Mouse (Mus musculus): Measurements from ENCODE around the gene Scube3.

Scube3 gene

DNA sequence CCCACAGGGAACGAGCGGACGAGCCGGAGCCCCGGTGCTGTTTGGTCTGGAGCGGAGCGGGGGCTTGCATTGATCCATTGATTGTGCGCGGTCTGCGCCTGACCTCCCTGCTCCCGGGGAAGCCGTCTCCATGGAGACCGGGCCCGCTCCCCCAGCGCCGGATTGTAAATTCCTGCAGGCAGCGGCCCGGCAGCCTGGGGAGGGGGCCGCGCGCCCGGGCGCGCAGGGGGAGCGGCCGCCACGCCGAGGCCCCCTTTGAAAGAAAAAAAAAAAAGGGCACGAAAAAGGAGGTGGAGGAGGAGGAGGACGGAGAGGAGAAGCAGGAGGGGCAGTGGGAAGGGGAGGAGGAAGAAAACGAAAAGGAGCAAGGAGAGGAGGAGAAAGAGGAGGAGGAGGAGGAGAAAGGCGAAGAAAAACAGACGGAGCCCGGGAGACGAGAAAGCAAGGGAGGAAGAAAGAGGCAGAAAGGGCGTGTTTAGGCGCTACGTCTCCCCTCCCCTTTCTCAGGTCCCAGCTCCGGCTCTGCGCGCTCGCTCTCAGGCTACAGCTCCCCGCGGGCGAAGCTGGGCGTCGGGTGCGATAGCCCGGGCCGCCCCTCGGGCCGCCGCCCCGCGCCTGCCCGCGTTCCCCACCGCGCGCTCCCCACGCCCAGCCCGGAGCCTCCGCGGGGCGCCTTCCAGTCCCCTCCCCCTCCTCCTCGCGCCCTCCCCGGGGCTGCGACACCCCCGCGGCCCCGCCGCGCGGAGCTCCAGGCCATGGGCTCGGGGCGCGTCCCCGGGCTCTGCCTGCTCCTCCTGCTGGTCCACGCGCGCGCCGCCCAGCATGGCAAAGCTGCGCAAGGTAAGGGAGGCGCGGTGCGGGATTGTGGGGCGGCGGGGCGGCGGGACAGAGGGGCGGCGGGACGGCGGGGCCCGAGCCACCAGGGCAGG is at the start of gene Scube3:
Scube3 (plus strand) TSS at position 371 of the 929 bp plus-strand sequence.
- in situ Hi-C loops (cut with MboI; ENCODE audit: low pct_unique_long_range_greater_than_20kb in 1 of 2, low sequenced_read_pairs in 2 of 2, unreplicated experiment in 1 of 2), result no loop called here

DNA sequence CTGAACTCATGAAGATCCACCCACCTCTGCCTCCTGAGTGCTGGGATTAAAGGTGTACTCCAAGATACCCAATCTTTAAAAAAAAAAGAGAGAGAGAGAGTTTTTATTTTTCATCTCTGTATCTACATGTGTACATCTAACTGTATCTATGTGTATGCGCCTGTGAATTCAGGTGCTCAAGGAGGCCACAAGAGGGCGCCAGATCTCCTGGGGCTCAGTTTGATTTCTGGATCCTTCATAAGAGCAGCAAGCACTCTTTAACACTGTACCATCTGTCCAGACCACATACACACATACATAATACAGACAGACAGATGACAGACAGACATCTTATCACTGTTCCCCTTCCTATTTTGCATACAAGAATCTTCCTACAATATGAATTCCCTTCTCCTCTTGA is 49.6 kb upstream of the Scube3 start:
- in situ Hi-C loops (cut with MboI; ENCODE audit: low pct_unique_long_range_greater_than_20kb in 1 of 2, low sequenced_read_pairs in 2 of 2, unreplicated experiment in 1 of 2), result loop anchor here in 1 of 2 experiments (5.0 kb wide), 1 partner anchor 215 kb away; no protein-coding TSS in a partner anchor

DNA sequence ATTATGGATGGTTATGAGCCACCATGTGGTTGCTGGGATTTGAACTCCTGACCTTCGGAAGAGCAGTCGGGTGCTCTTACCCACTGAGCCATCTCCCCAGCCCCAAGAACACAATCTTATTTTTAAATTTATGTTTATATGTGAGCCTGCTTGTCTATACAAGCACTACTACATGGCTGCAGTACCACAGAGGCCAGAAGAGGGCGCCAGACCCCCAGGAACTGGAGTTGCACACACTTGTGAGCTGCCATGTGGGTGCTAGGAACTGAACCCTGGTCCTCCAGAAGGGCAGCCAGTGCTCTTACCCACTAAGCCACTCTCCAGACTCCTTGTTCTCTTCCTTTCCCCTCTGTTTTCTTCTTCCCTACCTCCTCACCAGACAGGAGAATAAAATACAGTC is 48.1 kb upstream of the Scube3 start:
- in situ Hi-C loops (cut with MboI; ENCODE audit: low pct_unique_long_range_greater_than_20kb in 1 of 2, low sequenced_read_pairs in 2 of 2, unreplicated experiment in 1 of 2), result loop anchor here in 1 of 2 experiments (5.0 kb wide), 1 partner anchor 213 kb away; no protein-coding TSS in a partner anchor

- in situ Hi-C loops (cut with MboI; ENCODE audit: low pct_unique_long_range_greater_than_20kb in 1 of 2, low sequenced_read_pairs in 2 of 2, unreplicated experiment in 1 of 2), result no loop called here
Measured at GRCm38 (mm10) chr17:28096418-28096817, 45.5 kb upstream of the Scube3 start.

DNA sequence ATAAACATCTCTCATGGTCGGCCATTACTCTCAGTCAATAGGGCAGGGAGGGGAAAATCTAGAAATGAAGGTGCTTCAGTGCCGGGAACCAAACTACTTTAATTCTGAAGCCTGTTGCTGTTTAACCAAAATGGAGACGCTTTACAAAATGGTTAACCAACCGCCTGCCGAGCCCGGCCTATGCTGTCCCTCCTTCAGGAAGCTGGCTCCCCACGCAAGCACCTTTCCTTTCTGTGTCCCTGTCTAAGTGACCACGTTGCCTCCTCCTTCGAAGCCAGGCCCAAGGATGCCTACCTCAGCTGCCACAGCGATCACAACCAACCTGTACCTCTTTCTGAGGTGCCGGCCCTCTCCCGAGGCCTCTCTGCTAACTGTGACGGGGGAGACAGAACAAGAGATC is 44.6 kb upstream of the Scube3 start:
- in situ Hi-C loops (cut with MboI; ENCODE audit: low pct_unique_long_range_greater_than_20kb in 1 of 2, low sequenced_read_pairs in 2 of 2, unreplicated experiment in 1 of 2), result no loop called here

DNA sequence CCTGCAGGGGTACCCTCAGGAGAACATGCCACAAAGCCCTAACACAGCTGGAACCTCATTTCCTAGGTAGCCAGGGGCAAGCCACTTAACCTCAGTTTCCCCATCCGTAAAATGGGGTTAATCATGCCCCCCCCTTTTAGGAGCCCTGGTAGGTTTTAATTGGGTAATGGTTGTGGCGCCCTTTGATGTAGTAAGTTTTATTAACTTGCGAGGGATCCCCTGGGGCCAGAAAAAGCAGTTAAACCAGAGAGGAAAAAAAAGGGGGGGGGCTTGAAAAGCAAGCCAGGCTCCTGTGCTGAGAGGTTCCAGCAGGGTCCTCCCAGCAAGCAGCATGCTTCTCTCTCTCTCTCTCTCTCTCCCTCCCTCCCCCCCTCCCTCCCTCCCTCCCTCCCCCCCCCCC is 42.9 kb upstream of the Scube3 start:
- in situ Hi-C loops (cut with MboI; ENCODE audit: low pct_unique_long_range_greater_than_20kb in 1 of 2, low sequenced_read_pairs in 2 of 2, unreplicated experiment in 1 of 2), result no loop called here

- in situ Hi-C loops (cut with MboI; ENCODE audit: low pct_unique_long_range_greater_than_20kb in 1 of 2, low sequenced_read_pairs in 2 of 2, unreplicated experiment in 1 of 2), result no loop called here
Measured at GRCm38 (mm10) chr17:28100669-28101068, 41.3 kb upstream of the Scube3 start.

DNA sequence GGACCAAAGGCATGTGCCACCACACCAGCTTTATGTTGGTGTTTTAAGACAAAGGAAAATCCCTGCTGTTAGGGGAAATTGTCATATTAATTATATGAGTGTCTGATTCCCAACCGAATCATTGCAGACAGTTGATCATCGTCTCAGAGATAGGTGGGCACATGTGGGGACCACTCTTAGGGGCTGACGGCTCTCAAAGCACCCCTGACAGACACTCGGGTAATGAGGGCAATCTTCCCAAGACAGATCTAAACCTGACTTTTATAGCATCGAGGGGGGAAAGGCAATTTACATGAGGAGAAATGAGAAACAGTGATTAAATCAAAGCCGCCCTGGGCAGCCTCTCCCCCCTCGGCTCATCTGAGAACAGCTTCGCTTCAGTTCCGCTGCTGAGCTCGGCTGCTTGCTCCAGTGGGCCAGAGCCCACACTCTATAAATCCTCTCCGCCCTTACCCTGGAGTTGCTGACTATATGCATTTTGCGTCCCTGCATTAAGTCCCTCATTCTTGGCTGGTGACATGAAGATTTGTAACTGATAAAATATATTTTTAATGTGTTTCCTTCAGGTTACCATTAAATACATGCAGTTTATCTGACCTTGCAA is 40.6 kb upstream of the Scube3 start:
- in situ Hi-C loops (cut with MboI; ENCODE audit: low pct_unique_long_range_greater_than_20kb in 1 of 2, low sequenced_read_pairs in 2 of 2, unreplicated experiment in 1 of 2), result no loop called here

- in situ Hi-C loops (cut with MboI; ENCODE audit: low pct_unique_long_range_greater_than_20kb in 1 of 2, low sequenced_read_pairs in 2 of 2, unreplicated experiment in 1 of 2), result no loop called here
Measured at GRCm38 (mm10) chr17:28101902-28102319, 40.0 kb upstream of the Scube3 start.

DNA sequence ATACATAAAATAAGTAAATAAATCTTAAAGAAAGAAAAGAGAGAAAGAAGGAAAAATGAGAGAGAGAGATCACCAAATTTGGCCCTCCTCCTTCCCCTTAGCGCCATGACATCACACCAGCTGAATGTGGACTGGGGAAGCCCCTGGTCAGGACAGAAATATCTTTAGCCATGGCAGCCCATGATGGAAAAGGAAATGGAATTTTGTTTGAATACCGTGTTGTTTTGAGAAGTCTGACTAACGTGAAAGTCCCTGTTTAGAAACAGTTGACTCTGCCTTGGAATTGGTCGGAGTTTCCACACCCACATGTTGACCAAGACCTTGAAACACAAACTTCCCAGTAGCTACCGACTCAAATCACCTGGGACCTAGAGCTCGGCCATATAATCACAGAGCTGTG is 37.5 kb upstream of the Scube3 start:
- in situ Hi-C loops (cut with MboI; ENCODE audit: low pct_unique_long_range_greater_than_20kb in 1 of 2, low sequenced_read_pairs in 2 of 2, unreplicated experiment in 1 of 2), result no loop called here

DNA sequence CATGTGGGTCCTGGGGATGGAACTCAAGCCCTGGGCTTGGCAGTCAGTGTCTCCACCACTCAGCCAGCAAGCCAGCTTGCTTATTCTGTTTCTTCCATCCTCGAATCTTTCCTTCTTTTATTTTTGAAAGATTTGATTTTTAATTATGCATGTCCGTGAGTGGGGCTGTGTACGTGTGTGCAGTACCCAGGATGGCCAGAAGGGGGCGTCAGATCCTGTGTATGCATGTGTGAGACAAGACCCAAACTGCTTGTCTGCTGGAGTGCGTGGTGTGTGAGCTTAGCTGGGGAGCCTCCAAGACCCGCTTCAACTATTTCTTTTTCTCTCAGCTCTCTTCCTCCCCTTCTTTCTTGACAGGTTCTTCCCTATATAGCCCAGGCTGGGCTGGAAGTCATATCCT is 35.6 kb upstream of the Scube3 start:
- in situ Hi-C loops (cut with MboI; ENCODE audit: low pct_unique_long_range_greater_than_20kb in 1 of 2, low sequenced_read_pairs in 2 of 2, unreplicated experiment in 1 of 2), result no loop called here

GRCm38 (mm10) chr17:28107275-28107674 is 34.7 kb upstream of the Scube3 start:
- in situ Hi-C loops (cut with MboI; ENCODE audit: low pct_unique_long_range_greater_than_20kb in 1 of 2, low sequenced_read_pairs in 2 of 2, unreplicated experiment in 1 of 2), result no loop called here

- in situ Hi-C loops (cut with MboI; ENCODE audit: low pct_unique_long_range_greater_than_20kb in 1 of 2, low sequenced_read_pairs in 2 of 2, unreplicated experiment in 1 of 2), result loop anchor here in 1 of 2 experiments (5.0 kb wide), 1 partner anchor 55 kb away; no protein-coding TSS in a partner anchor
Measured at GRCm38 (mm10) chr17:28112266-28112665, 29.7 kb upstream of the Scube3 start.

GRCm38 (mm10) chr17:28116335-28116734 is 25.6 kb upstream of the Scube3 start:
- in situ Hi-C loops (cut with MboI; ENCODE audit: low pct_unique_long_range_greater_than_20kb in 1 of 2, low sequenced_read_pairs in 2 of 2, unreplicated experiment in 1 of 2), result loop anchor here in 1 of 2 experiments (5.0 kb wide), 1 partner anchor 36 kb away; no protein-coding TSS in a partner anchor

DNA sequence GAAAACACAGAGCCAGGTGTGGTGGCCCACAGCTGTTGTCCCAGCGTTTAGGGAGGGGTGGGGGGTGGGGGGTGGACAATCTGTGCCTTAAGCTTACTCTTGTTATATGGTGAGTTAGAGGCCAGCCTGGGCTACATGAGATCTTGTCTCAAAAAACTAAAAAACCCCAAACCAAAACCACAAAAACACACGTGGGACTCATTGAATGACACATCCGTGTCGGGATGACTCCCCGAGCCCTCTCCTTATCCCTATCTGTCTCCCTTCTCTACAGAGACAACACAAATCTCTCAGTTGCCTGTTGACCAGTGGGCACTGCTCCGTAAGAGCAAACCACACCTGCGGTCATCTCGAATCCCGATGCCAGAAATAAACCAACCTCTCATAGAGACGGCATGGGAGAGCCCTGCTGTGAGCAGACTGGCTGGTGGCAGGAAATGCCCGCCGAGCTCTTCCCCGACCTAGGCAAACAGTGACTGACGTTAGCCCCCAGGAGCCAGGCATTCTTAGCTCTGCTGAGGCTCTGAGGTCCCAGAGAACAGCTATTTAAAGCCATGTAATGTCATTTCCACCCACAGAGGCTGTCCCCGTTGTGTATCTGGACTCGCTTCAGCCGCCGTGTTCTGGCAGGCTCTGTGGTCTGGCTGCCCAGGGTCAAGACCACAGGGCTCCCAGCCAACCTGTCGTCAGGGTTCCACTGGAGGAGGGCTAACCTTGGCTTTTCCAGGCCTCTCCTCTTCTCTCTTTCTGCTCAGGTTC is 24.3 kb upstream of the Scube3 start:
- in situ Hi-C loops (cut with MboI; ENCODE audit: low pct_unique_long_range_greater_than_20kb in 1 of 2, low sequenced_read_pairs in 2 of 2, unreplicated experiment in 1 of 2), result loop anchor here in 1 of 2 experiments (5.0 kb wide), 1 partner anchor 35 kb away; no protein-coding TSS in a partner anchor

DNA sequence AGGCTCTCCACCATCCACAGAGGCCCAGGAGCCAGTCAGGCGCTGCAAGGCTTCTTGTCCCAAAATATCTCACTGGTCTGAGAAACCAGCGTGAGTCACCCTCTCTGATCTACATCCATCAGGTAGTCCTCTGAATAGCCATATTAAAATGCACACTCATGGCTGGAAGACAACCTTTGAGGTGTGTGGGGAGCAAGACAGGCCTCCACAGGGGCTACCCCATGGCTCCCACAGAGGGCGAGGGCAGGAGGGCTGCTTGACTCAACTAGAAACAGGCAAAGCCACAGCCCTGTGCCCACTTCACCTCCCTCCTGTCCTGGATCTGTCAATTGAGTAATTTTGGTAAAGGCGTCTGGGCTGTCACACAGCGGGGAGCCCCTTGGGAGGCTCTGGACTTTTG is 21.5 kb upstream of the Scube3 start:
- in situ Hi-C loops (cut with MboI; ENCODE audit: low pct_unique_long_range_greater_than_20kb in 1 of 2, low sequenced_read_pairs in 2 of 2, unreplicated experiment in 1 of 2), result no loop called here

- in situ Hi-C loops (cut with MboI; ENCODE audit: low pct_unique_long_range_greater_than_20kb in 1 of 2, low sequenced_read_pairs in 2 of 2, unreplicated experiment in 1 of 2), result no loop called here
Measured at GRCm38 (mm10) chr17:28122949-28123348, 19.0 kb upstream of the Scube3 start.

- in situ Hi-C loops (cut with MboI; ENCODE audit: low pct_unique_long_range_greater_than_20kb in 1 of 2, low sequenced_read_pairs in 2 of 2, unreplicated experiment in 1 of 2), result no loop called here
Measured at GRCm38 (mm10) chr17:28123627-28124026, 18.3 kb upstream of the Scube3 start.

DNA sequence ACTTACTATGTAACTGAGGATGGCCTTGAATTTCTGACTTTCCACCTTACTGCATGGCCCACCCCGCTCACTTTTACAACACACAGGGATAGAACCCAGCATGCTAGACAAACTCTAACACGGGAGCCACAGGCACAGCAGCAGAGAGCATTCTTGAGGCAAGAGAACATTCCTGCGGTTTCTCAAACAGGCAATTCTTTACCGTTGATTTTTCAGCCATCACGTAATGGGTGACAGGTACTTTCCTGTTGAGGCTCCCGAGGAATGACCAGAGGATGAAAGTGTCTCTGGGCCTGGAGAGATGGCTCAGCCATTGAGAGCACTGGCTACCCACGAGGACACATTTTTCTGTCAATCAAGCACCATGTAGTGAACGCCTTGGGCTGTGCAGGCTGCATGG is 17.6 kb upstream of the Scube3 start:
- in situ Hi-C loops (cut with MboI; ENCODE audit: low pct_unique_long_range_greater_than_20kb in 1 of 2, low sequenced_read_pairs in 2 of 2, unreplicated experiment in 1 of 2), result no loop called here
